Mouse (Mus musculus): ENCODE results near the gene Sfn. TPM values are rescaled to one million over a fixed set of nuclear protein-coding genes. Genes with fewer than 3 reads are reported as not detected.

The Sfn gene
- polyA plus RNA-seq, 1 experiment from 2014 or later: 1.0 TPM

- H3K4me1 ChIP-seq (replicated peaks; ENCODE audit: control insufficient read depth, insufficient read depth, low read length): no peaks in the 10 kb centered on the region
- H3K9ac ChIP-seq (replicated peaks; ENCODE audit: low read depth, low read length): no peak overlapping the region
- no peaks in the 10 kb centered on the region for H3K36me3 ChIP-seq (ENCODE audit: control insufficient read depth, insufficient read depth)
- H3K27ac ChIP-seq (ENCODE audit: low read length): no peak overlapping the region
- no peak overlapping the region for H3K4me2 ChIP-seq (ENCODE audit: low read length)
- H3K27me3 ChIP-seq (replicated peaks; ENCODE audit: control insufficient read depth, insufficient read depth, low read length): no peaks in the 10 kb centered on the region
- no peaks in the 10 kb centered on the region for H3K9me3 ChIP-seq (ENCODE audit: control insufficient read depth, low read length)
- WGBS: 42% methylated on average over 10 of the region's 10 CpGs
- ATAC-seq: no peak
- H3K4me3 ChIP-seq (replicated peaks; ENCODE audit: low read length): no peak overlapping the region
Measured at GRCm38 (mm10) chr4:133557041-133557717, 44.8 kb downstream of the Sfn start.

DNA sequence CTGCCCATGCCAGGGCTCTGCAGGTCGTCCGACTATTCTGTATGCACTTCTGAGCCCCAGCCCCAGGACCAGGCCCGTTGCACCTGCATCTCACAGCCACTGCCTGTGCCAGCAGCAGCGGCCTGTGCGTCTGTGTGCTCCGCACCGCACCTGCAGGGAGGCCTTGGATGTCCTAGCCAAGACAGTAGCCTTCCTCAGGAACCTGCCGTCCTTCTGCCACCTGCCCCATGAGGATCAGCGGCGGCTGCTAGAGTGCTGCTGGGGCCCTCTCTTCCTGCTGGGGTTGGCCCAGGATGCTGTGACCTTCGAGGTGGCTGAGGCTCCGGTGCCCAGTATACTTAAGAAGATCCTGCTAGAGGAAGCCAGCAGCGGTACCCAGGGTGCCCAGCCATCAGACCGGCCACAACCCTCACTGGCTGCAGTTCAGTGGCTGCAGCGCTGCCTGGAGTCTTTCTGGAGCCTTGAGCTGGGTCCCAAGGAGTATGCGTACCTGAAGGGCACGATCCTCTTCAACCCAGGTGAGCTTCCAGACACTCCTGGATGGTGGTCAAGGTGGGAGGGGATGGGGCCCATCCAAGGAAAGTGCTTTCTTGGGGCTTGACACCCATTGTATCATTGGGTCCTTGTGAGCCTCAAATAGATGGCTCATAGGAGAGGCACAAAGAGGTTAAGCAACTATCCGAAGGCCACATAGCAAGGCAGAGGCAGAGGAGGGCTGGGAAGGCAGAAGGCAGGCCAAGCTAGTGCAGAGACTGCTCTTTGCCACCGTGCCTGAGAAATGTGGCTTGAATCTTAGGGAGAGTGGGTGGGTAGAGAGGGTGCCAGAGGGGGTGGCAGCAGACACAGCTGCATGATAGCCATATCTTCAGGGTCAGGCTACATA lies 48.3 kb downstream of the Sfn start:
- H3K9ac ChIP-seq (replicated peaks; ENCODE audit: low read depth, low read length): no peak overlapping the region
- no peak for ATAC-seq
- H3K27me3 ChIP-seq (replicated peaks; ENCODE audit: control insufficient read depth, insufficient read depth, low read length): no peaks in the 10 kb centered on the region
- H3K27ac ChIP-seq (ENCODE audit: low read length): no peak overlapping the region
- no peaks in the 10 kb centered on the region for H3K36me3 ChIP-seq (ENCODE audit: control insufficient read depth, insufficient read depth)
- no peak overlapping the region for H3K4me3 ChIP-seq (replicated peaks; ENCODE audit: low read length)
- no peaks in the 10 kb centered on the region for H3K4me1 ChIP-seq (replicated peaks; ENCODE audit: control insufficient read depth, insufficient read depth, low read length)
- 74% methylated on average over 19 of the region's 19 CpGs for WGBS
- H3K9me3 ChIP-seq (ENCODE audit: control insufficient read depth, low read length): no peaks in the 10 kb centered on the region
- no peak overlapping the region for H3K4me2 ChIP-seq (ENCODE audit: low read length)

- H3K9me3 ChIP-seq (ENCODE audit: control insufficient read depth, low read length): no peaks in the 10 kb centered on the region
- H3K4me3 ChIP-seq (replicated peaks; ENCODE audit: low read length): no peak within 1 kb of the TSS
- H3K27ac ChIP-seq (ENCODE audit: low read length): no peak within 1 kb of the TSS
- H3K36me3 ChIP-seq (ENCODE audit: control insufficient read depth, insufficient read depth): no peaks in the 10 kb centered on the region
- H3K9ac ChIP-seq (replicated peaks; ENCODE audit: low read depth, low read length): no peak within 1 kb of the TSS
- 74% methylated on average over 10 of the region's 10 CpGs for WGBS
- H3K4me1 ChIP-seq (replicated peaks; ENCODE audit: control insufficient read depth, insufficient read depth, low read length): no peaks in the 10 kb centered on the region
- no peak for ATAC-seq
- H3K27me3 ChIP-seq (replicated peaks; ENCODE audit: control insufficient read depth, insufficient read depth, low read length): no peaks in the 10 kb centered on the region
- no peak within 1 kb of the TSS for H3K4me2 ChIP-seq (ENCODE audit: low read length)
Measured at GRCm38 (mm10) chr4:133552768-133553447, 49.1 kb downstream of the Sfn start, which contains the start of gene Nr0b2. Nr0b2 (plus strand) TSS chr4:133553376.

DNA sequence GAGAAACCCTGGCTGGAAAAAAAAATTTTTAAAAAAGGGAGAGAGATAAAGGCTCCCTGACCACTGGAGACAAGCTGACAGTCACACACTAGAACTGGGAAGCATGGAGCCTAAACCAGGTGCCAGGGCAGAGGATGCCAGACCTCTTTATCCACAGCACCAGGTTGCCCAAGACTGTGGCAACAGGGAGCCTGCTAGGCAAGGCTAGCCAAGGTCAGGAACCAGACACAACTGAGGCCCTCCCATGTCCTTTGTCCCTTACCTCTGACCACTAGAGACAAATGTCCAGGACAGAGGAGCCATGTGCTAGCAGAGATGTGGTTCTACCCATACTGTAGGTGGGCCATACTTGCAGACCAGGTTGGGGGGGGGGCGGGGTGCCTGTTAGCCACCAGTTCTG lies 49.9 kb downstream of the Sfn start:
- H3K36me3 ChIP-seq (ENCODE audit: control insufficient read depth, insufficient read depth): no peaks in the 10 kb centered on the region
- H3K27me3 ChIP-seq (replicated peaks; ENCODE audit: control insufficient read depth, insufficient read depth, low read length): no peaks in the 10 kb centered on the region
- H3K4me2 ChIP-seq (ENCODE audit: low read length): no peak overlapping the region
- ATAC-seq: no peak
- no peak overlapping the region for H3K4me3 ChIP-seq (replicated peaks; ENCODE audit: low read length)
- no peak overlapping the region for H3K9ac ChIP-seq (replicated peaks; ENCODE audit: low read depth, low read length)
- no peak overlapping the region for H3K27ac ChIP-seq (ENCODE audit: low read length)
- H3K9me3 ChIP-seq (ENCODE audit: control insufficient read depth, low read length): no peaks in the 10 kb centered on the region
- H3K4me1 ChIP-seq (replicated peaks; ENCODE audit: control insufficient read depth, insufficient read depth, low read length): no peaks in the 10 kb centered on the region
- 54% methylated on average over 1 of the region's 1 CpGs for WGBS

Small RNA genes lying within 50 kb of the gene (microRNA-seq; reads per million reads assigned to microRNA genes)
- not detected for gene Gm23158

Other genes with a start within 250 kb of the Sfn start
- 16.2 and 19.3 TPM in 2 replicates for gene Wdtc1, start 248.7 kb downstream of the Sfn start, polyA plus RNA-seq (2015; fragmentation: Nextera tagmentation; extraction: Ambion mirVana)
- gene Slc9a1, start 232.5 kb downstream of the Sfn start, polyA plus RNA-seq (2015; fragmentation: Nextera tagmentation; extraction: Ambion mirVana): 8.1 and 10.7 TPM in 2 replicates
- 0.09 and 0.14 TPM in 2 replicates for gene Tent5b, start 122.0 kb downstream of the Sfn start, polyA plus RNA-seq (2015; fragmentation: Nextera tagmentation; extraction: Ambion mirVana)
- 6.5 and 9.2 TPM in 2 replicates for gene Trnp1, start 103.6 kb downstream of the Sfn start, polyA plus RNA-seq (2015; fragmentation: Nextera tagmentation; extraction: Ambion mirVana)
- gene Kdf1, start 83.2 kb downstream of the Sfn start, polyA plus RNA-seq (2015; fragmentation: Nextera tagmentation; extraction: Ambion mirVana): 0.35 and 0.44 TPM in 2 replicates
- gene Nudc, start 56.2 kb downstream of the Sfn start, polyA plus RNA-seq (2015; fragmentation: Nextera tagmentation; extraction: Ambion mirVana): 256 and 259 TPM in 2 replicates
- not detected in 2 replicates for gene Nr0b2, start 48.8 kb downstream of the Sfn start, polyA plus RNA-seq (2015; fragmentation: Nextera tagmentation; extraction: Ambion mirVana)
- gene Gpatch3, start 27.4 kb downstream of the Sfn start, polyA plus RNA-seq (2015; fragmentation: Nextera tagmentation; extraction: Ambion mirVana): 5.3 and 7.0 TPM in 2 replicates
- 21.4 and 22.9 TPM in 2 replicates for gene Gpn2, start 17.8 kb downstream of the Sfn start, polyA plus RNA-seq (2015; fragmentation: Nextera tagmentation; extraction: Ambion mirVana)
- gene Zdhhc18, start 48.0 kb upstream of the Sfn start, polyA plus RNA-seq (2015; fragmentation: Nextera tagmentation; extraction: Ambion mirVana): 3.5 and 4.5 TPM in 2 replicates
- 14.7 and 15.5 TPM in 2 replicates for gene Pigv, start 70.5 kb upstream of the Sfn start, polyA plus RNA-seq (2015; fragmentation: Nextera tagmentation; extraction: Ambion mirVana)
- gene Arid1a, start 154.6 kb upstream of the Sfn start, polyA plus RNA-seq (2015; fragmentation: Nextera tagmentation; extraction: Ambion mirVana): 36.4 and 41.4 TPM in 2 replicates